Mouse (Mus musculus) neural tube, embryonic 12.5 days (tissue): Measurements from ENCODE around the gene Uqcc1. TPM values are rescaled to one million over a fixed set of nuclear protein-coding genes. Genes with fewer than 3 reads are reported as not detected.

Source experiments
- ATAC-seq: fragments of 200-750 bp; cut with Nextera tagmentation; 2 replicates; pipeline ENCODE4 v1.8.0; 2017; ENCODE audit warnings: low read depth, mild to moderate bottlenecking, moderate TSS enrichment, moderate library complexity; ENCODE audit not compliant: low FRiP score
- H3K27ac ChIP-seq: fragments of 300-500 bp; sonication (generic); 2 replicates; pipeline ENCODE4 v1.5.1; 2016
- H3K27me3 ChIP-seq: fragments of 300-500 bp; sonication (generic); replicated peaks from 2 replicates; pipeline ENCODE4 v1.6.1; 2016; ENCODE audit warnings: mild to moderate bottlenecking
- H3K36me3 ChIP-seq: fragments of 300-500 bp; sonication (generic); 2 replicates; pipeline ENCODE4 v1.6.1; 2016; ENCODE audit warnings: mild to moderate bottlenecking
- H3K4me1 ChIP-seq: fragments of 300-500 bp; sonication (generic); 2 replicates; pipeline ENCODE4 v1.6.1; 2016
- H3K4me2 ChIP-seq: fragments of 300-500 bp; sonication (generic); replicated peaks from 2 replicates; pipeline ENCODE4 v1.6.1; 2016; ENCODE audit warnings: mild to moderate bottlenecking
- H3K4me3 ChIP-seq: fragments of 300-500 bp; sonication (generic); 2 replicates; pipeline ENCODE4 v1.5.1; 2016
- H3K9ac ChIP-seq: fragments of 300-500 bp; sonication (generic); 2 replicates; pipeline ENCODE4 v1.6.1; 2016; ENCODE audit warnings: mild to moderate bottlenecking
- H3K9me3 ChIP-seq: fragments of 300-500 bp; sonication (generic); 2 replicates; pipeline ENCODE4 v1.6.1; 2016; ENCODE audit warnings: mild to moderate bottlenecking
- WGBS: fragments of 180-500 bp; shearing (Covaris S2); methylation state at CpG from one replicate; pipeline ENCODE4 v1.1.7; 2016; 5-methylcytosine and 5-hydroxymethylcytosine counted together
- polyA plus RNA-seq: library from polyadenylated mRNA; unstranded; fragments of >200 nt; fragmentation: Nextera tagmentation; extraction: Ambion mirVana; gene quantifications from 2 replicates; pipeline ENCODE4 v1.2.1, GENCODE M21; 2016

The Uqcc1 gene
- polyA plus RNA-seq, 1 experiment from 2014 or later: 74.5 TPM

- peak overlapping the region; percentile 77 for H3K4me2 ChIP-seq
- H3K9ac ChIP-seq: peak overlapping the region; percentile 75
- H3K4me1 ChIP-seq: peaks cover 24% of the 10 kb centered on the region
- H3K27ac ChIP-seq: peak overlapping the region; percentile 33; the same call in 1 of the 2 replicates
- ATAC-seq: peak; percentile 92
- WGBS: 3% methylated on average over 37 of the region's 37 CpGs
- H3K36me3 ChIP-seq: peaks cover 43% of the 10 kb centered on the region
- peak overlapping the region; percentile 46 for H3K4me3 ChIP-seq
- no peaks in the 10 kb centered on the region for H3K27me3 ChIP-seq
- H3K9me3 ChIP-seq: no peaks in the 10 kb centered on the region
Measured at GRCm38 (mm10) chr2:155818596-155819391, 111.3 kb downstream of the Uqcc1 start.

GRCm38 (mm10) chr2:155817301-155818245 is 112.5 kb downstream of the Uqcc1 start:
- 84% methylated on average over 10 of the region's 10 CpGs for WGBS
- H3K27ac ChIP-seq: no peak overlapping the region
- H3K9ac ChIP-seq: peak overlapping the region; percentile 48
- peaks cover 30% of the 10 kb centered on the region for H3K36me3 ChIP-seq
- H3K4me1 ChIP-seq: peaks cover 24% of the 10 kb centered on the region
- no peak for ATAC-seq
- no peaks in the 10 kb centered on the region for H3K9me3 ChIP-seq
- H3K4me3 ChIP-seq: no peak overlapping the region
- H3K27me3 ChIP-seq: no peaks in the 10 kb centered on the region
- H3K4me2 ChIP-seq: peak overlapping the region; percentile 77

- WGBS: 97% methylated on average over 1 of the region's 1 CpGs
- no peak for ATAC-seq
- no peaks in the 10 kb centered on the region for H3K9me3 ChIP-seq
- no peaks in the 10 kb centered on the region for H3K27me3 ChIP-seq
- H3K4me2 ChIP-seq: no peak overlapping the region
- no peak overlapping the region for H3K4me3 ChIP-seq
- peaks cover 24% of the 10 kb centered on the region for H3K4me1 ChIP-seq
- no peak overlapping the region for H3K27ac ChIP-seq
- peaks cover 19% of the 10 kb centered on the region for H3K36me3 ChIP-seq
- no peak overlapping the region for H3K9ac ChIP-seq
Measured at GRCm38 (mm10) chr2:155816179-155816578, 113.9 kb downstream of the Uqcc1 start.

- Histone ChIP-seq H3K4me3 (no peak overlapping the region), H3K36me3 (0 out of 2 replicates have a peak, but pooled peaks cover 8% of the 10 kb centered on the region), H3K9me3 (no peaks in the 10 kb centered on the region), H3K27ac (no peak overlapping the region), H3K4me2 (no peak overlapping the region), H3K9ac (no peak overlapping the region), H3K27me3 (no peaks in the 10 kb centered on the region), H3K4me1 (peaks cover 24% of the 10 kb centered on the region)
- 24% methylated on average over 5 of the region's 5 CpGs for WGBS
- no peak for ATAC-seq
Measured at GRCm38 (mm10) chr2:155814829-155815228, 115.3 kb downstream of the Uqcc1 start.

GRCm38 (mm10) chr2:155812637-155813036 is 117.5 kb downstream of the Uqcc1 start:
- no peaks in the 10 kb centered on the region for H3K9me3 ChIP-seq
- H3K36me3 ChIP-seq: 0 out of 2 replicates have a peak, but pooled peaks cover 8% of the 10 kb centered on the region
- H3K9ac ChIP-seq: no peak overlapping the region
- H3K27me3 ChIP-seq: no peaks in the 10 kb centered on the region
- H3K4me2 ChIP-seq: no peak overlapping the region
- 85% methylated on average over 4 of the region's 4 CpGs for WGBS
- no peak for ATAC-seq
- no peak overlapping the region for H3K4me3 ChIP-seq
- peaks cover 4% of the 10 kb centered on the region; the same call in 1 of the 2 replicates for H3K4me1 ChIP-seq
- H3K27ac ChIP-seq: no peak overlapping the region

GRCm38 (mm10) chr2:155811821-155812396 is 118.2 kb downstream of the Uqcc1 start:
- H3K4me1 ChIP-seq: peaks cover 5% of the 10 kb centered on the region; the same call in 1 of the 2 replicates
- ATAC-seq: no peak
- H3K27me3 ChIP-seq: no peaks in the 10 kb centered on the region
- H3K9ac ChIP-seq: no peak overlapping the region
- 36% methylated on average over 16 of the region's 16 CpGs for WGBS
- 0 out of 2 replicates have a peak, but pooled peaks cover 8% of the 10 kb centered on the region for H3K36me3 ChIP-seq
- H3K4me2 ChIP-seq: no peak overlapping the region
- no peak overlapping the region for H3K4me3 ChIP-seq
- no peaks in the 10 kb centered on the region for H3K9me3 ChIP-seq
- H3K27ac ChIP-seq: no peak overlapping the region

GRCm38 (mm10) chr2:155809620-155810019 is 120.5 kb downstream of the Uqcc1 start:
- 86% methylated on average over 4 of the region's 4 CpGs for WGBS
- Histone ChIP-seq H3K36me3 (0 out of 2 replicates have a peak, but pooled peaks cover 5% of the 10 kb centered on the region), H3K4me2 (no peak overlapping the region), H3K4me3 (no peak overlapping the region), H3K4me1 (peaks cover 5% of the 10 kb centered on the region; the same call in 1 of the 2 replicates), H3K9ac (no peak overlapping the region), H3K27ac (no peak overlapping the region), H3K9me3 (no peaks in the 10 kb centered on the region), H3K27me3 (no peaks in the 10 kb centered on the region)
- ATAC-seq: no peak

- WGBS: 42% methylated on average over 4 of the region's 4 CpGs
Measured at GRCm38 (mm10) chr2:155807408-155807807, 122.7 kb downstream of the Uqcc1 start.

GRCm38 (mm10) chr2:155806548-155806947 is 123.6 kb downstream of the Uqcc1 start:
- Histone ChIP-seq H3K27ac (no peak overlapping the region), H3K9me3 (no peaks in the 10 kb centered on the region), H3K36me3 (0 out of 2 replicates have a peak, but pooled peaks cover 3% of the 10 kb centered on the region), H3K4me3 (no peak overlapping the region), H3K27me3 (no peaks in the 10 kb centered on the region), H3K4me2 (no peak overlapping the region), H3K9ac (no peak overlapping the region), H3K4me1 (peaks cover 5% of the 10 kb centered on the region; the same call in 1 of the 2 replicates)
- 70% methylated on average over 5 of the region's 5 CpGs for WGBS
- ATAC-seq: no peak

More at GRCm38 (mm10) chr2:155807408-155807807, 122.7 kb downstream of the Uqcc1 start:
- Histone ChIP-seq H3K9ac (no peak overlapping the region), H3K27ac (no peak overlapping the region), H3K4me2 (no peak overlapping the region), H3K4me3 (no peak overlapping the region), H3K9me3 (no peaks in the 10 kb centered on the region), H3K4me1 (peaks cover 5% of the 10 kb centered on the region; the same call in 1 of the 2 replicates), H3K36me3 (0 out of 2 replicates have a peak, but pooled peaks cover 5% of the 10 kb centered on the region), H3K27me3 (no peaks in the 10 kb centered on the region)
- no peak for ATAC-seq

- WGBS: 91% methylated on average over 6 of the region's 6 CpGs
- no peak overlapping the region for H3K9ac ChIP-seq
- H3K27me3 ChIP-seq: no peaks in the 10 kb centered on the region
- H3K27ac ChIP-seq: no peak overlapping the region
- no peak overlapping the region for H3K4me3 ChIP-seq
- ATAC-seq: no peak
- H3K9me3 ChIP-seq: no peaks in the 10 kb centered on the region
- H3K4me1 ChIP-seq: peaks cover 5% of the 10 kb centered on the region; the same call in 1 of the 2 replicates
- peaks cover 6% of the 10 kb centered on the region; the same call in 1 of the 2 replicates for H3K36me3 ChIP-seq
- H3K4me2 ChIP-seq: no peak overlapping the region
Measured at GRCm38 (mm10) chr2:155805925-155806255, 124.2 kb downstream of the Uqcc1 start.

GRCm38 (mm10) chr2:155805231-155805924 is 124.7 kb downstream of the Uqcc1 start:
- Histone ChIP-seq H3K4me3 (no peak overlapping the region), H3K9me3 (no peaks in the 10 kb centered on the region), H3K4me1 (peaks cover 5% of the 10 kb centered on the region; the same call in 1 of the 2 replicates), H3K27ac (no peak overlapping the region), H3K27me3 (no peaks in the 10 kb centered on the region), H3K36me3 (peaks cover 10% of the 10 kb centered on the region; the same call in 1 of the 2 replicates), H3K9ac (no peak overlapping the region), H3K4me2 (no peak overlapping the region)
- no peak for ATAC-seq
- 68% methylated on average over 6 of the region's 6 CpGs for WGBS
